Mouse (Mus musculus) stomach, embryonic 14.5 days (tissue): ENCODE results near the gene Smim20. TPM values are rescaled to one million over a fixed set of nuclear protein-coding genes. Genes with fewer than 3 reads are reported as not detected.

Experiments
- ATAC-seq: fragments of 200-750 bp; cut with Nextera tagmentation; 2 replicates; pipeline ENCODE4 v1.8.0; 2017; ENCODE audit warnings: low read depth, moderate TSS enrichment; ENCODE audit not compliant: insufficient number of reproducible peaks, insufficient read depth, low FRiP score
- H3K27ac ChIP-seq: fragments of 300-500 bp; sonication (generic); 2 replicates; pipeline ENCODE4 v1.5.1; 2014; ENCODE audit warnings: mild to moderate bottlenecking, low read length, moderate library complexity, mixed read lengths
- H3K27me3 ChIP-seq: fragments of 300-500 bp; sonication (generic); 2 replicates; pipeline ENCODE4 v1.6.1; 2014; ENCODE audit warnings: low read length, control low read depth, mixed read lengths; ENCODE audit not compliant: control insufficient read depth, insufficient read depth
- H3K36me3 ChIP-seq: fragments of 300-500 bp; sonication (generic); 2 replicates; pipeline ENCODE4 v1.6.1; 2014; ENCODE audit warnings: mild to moderate bottlenecking, control low read depth, low read length, moderate library complexity, mixed read lengths; ENCODE audit not compliant: control insufficient read depth, insufficient read depth
- H3K4me1 ChIP-seq: fragments of 300-500 bp; sonication (generic); 2 replicates; pipeline ENCODE4 v1.6.1; 2014; ENCODE audit warnings: low read length, control low read depth, mixed read lengths; ENCODE audit not compliant: control insufficient read depth, insufficient read depth
- H3K4me2 ChIP-seq: fragments of 300-500 bp; sonication (generic); replicated peaks from 2 replicates; pipeline ENCODE4 v1.6.1; 2014; ENCODE audit warnings: low read depth, low read length, control low read depth
- H3K4me3 ChIP-seq: fragments of 300-500 bp; sonication (generic); 2 replicates; pipeline ENCODE4 v1.5.1; 2014; ENCODE audit warnings: low read depth, low read length, control low read depth
- H3K9ac ChIP-seq: fragments of 300-500 bp; sonication (generic); replicated peaks from 2 replicates; pipeline ENCODE4 v1.6.1; 2014; ENCODE audit warnings: low read depth, mild to moderate bottlenecking, control low read depth, low read length, moderate library complexity, mixed read lengths
- H3K9me3 ChIP-seq: fragments of 300-500 bp; sonication (generic); 2 replicates; pipeline ENCODE4 v1.6.1; 2016; ENCODE audit warnings: low read depth, low read length, control low read depth; ENCODE audit not compliant: control insufficient read depth
- WGBS: fragments of 180-500 bp; shearing (Covaris S2); extraction: QIAGEN DNeasy Blood & Tissue Kit; methylation state at CpG from one replicate; pipeline ENCODE4 v1.1.7; 2014; 5-methylcytosine and 5-hydroxymethylcytosine counted together
- polyA plus RNA-seq: library from polyadenylated mRNA; unstranded; fragments of >200 nt; fragmentation: Nextera tagmentation; extraction: Ambion mirVana; gene quantifications from 2 replicates; pipeline ENCODE4 v1.2.1, GENCODE M21; 2014

The Smim20 gene
- polyA plus RNA-seq, 1 experiment from 2014 or later, result 93.6 TPM

DNA sequence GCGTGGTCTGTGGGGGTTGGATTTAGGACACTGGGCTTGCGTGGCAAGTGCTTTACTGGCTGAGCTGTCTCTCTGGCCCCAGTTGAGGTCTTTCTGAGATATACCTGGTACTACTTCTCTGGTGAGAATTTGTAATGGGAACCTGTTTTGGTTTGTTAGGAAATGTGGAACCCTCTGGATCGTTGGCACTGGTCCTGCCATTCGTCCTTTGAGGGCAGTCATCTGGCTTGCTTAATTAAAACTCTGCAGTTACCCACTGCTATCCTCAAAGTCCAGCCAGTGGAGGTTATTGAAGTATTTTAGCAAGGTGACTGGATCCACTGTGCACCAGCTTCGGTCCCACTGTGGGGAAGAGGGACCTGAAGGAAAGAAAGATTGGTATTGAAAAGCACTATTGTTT lies 2.9 kb downstream of the Smim20 start:
- ATAC-seq, result no peak
- H3K27ac ChIP-seq, result no peak overlapping the region
- 95% methylated on average over 5 of the region's 5 CpGs for WGBS
- H3K4me2 ChIP-seq, result no peak overlapping the region
- no peaks in the 10 kb centered on the region for H3K9me3 ChIP-seq
- no peaks in the 10 kb centered on the region for H3K27me3 ChIP-seq
- no peaks in the 10 kb centered on the region for H3K36me3 ChIP-seq
- peaks cover 14% of the 10 kb centered on the region for H3K4me1 ChIP-seq
- no peak overlapping the region for H3K9ac ChIP-seq
- no peak overlapping the region for H3K4me3 ChIP-seq

DNA sequence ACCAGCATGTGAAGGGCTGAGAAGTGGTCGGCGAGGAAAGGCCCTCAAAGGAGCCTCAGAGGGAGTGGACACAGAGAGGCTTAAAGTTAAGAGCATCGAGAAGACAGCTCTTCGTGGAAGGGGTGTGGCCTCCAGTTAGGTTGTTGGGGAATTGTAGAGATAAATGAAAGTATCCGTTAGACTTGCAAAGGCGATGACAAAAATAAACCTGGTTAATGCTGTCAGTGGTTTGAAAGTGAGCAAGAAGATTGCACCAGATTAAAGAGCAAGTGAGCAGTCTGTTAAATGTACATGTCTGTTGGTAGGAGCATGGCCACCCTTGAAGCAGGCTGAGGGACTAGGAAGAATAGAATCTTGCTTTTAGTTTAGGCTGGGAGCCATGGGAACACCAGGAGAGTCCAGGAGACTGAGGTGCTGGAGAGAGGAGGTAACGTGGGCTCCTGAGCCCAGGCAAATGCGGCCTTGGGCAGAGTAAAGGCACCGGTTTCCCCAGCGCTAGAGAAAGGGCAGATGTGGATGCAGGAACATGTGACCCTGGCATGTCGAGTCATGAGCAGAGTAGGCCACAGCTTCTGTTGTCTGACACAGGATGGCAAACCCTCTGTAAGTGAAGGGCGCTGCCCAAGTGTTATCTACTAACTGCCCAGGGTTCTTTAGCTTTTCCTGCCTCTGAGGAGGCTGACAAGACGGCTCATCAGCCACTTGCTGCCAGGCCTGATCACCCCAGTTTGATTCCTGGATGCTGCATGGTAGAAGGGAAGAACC lies 4.2 kb downstream of the Smim20 start:
- Histone ChIP-seq H3K9ac (no peak overlapping the region), H3K27ac (no peak overlapping the region), H3K4me1 (peaks cover 20% of the 10 kb centered on the region), H3K36me3 (no peaks in the 10 kb centered on the region), H3K4me3 (no peak overlapping the region), H3K27me3 (no peaks in the 10 kb centered on the region), H3K4me2 (no peak overlapping the region), H3K9me3 (no peaks in the 10 kb centered on the region)
- ATAC-seq, result no peak
- WGBS, result 87% methylated on average over 13 of the region's 13 CpGs

DNA sequence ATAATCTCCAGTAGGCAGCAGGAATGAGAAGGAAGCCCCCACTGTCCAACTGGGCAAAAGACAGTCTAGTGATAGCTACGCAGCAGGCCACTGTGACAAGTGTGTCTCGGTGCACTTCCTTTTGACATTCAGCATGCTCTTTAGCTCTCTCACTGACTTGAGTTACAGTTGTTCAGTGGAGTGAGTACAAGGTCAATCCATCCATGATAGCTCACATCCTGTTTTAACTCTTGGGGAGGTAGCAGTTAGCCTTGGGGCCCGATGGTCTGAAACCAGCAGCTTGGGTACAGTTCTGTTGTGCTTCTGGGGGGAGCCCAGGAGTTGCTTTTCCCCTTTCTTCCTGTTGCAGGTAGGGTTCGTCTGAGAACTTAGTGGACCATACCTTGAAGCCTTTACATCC lies 5.7 kb downstream of the Smim20 start:
- no peaks in the 10 kb centered on the region for H3K9me3 ChIP-seq
- no peak overlapping the region for H3K9ac ChIP-seq
- H3K4me1 ChIP-seq, result peaks cover 17% of the 10 kb centered on the region
- ATAC-seq, result no peak
- no peaks in the 10 kb centered on the region for H3K27me3 ChIP-seq
- no peak overlapping the region for H3K27ac ChIP-seq
- 92% methylated on average over 4 of the region's 4 CpGs for WGBS
- H3K4me2 ChIP-seq, result no peak overlapping the region
- H3K4me3 ChIP-seq, result no peak overlapping the region
- no peaks in the 10 kb centered on the region for H3K36me3 ChIP-seq

DNA sequence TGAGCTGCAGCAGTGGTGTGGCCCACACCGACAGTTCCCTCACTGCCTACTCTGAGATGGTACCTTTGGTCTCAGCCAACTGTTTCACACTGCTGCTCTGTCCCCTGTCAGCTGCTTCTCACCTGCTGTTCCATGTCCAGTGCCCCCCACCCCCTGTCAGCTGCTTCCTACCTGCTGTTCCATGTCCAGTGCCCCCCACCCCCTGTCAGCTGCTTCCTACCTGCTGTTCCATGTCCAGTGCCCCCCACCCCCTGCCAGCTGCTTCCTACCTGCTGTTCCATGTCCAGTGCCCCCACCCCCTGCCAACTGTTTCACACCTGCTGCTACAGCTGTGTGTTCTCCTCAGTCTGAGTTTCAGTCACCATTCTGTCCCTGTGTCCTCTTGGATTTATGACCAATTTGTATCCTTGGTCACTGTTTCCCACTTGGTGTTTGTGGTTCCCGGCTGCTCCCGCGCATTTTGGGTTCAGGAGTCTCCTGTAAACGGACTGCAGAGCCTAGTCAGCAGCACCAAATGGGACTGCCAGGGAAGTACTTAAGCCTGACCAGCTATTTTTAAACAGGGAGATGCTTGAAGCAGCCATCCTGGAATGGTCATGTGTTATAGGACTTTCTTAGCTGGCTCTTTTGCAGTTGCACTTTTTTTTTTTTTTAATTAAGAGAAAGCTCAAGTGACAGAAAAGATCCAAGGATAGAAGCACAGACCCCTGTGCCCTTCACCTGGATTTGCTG lies 7.0 kb downstream of the Smim20 start:
- Histone ChIP-seq H3K27ac (no peak overlapping the region), H3K9me3 (no peaks in the 10 kb centered on the region), H3K4me2 (no peak overlapping the region), H3K27me3 (no peaks in the 10 kb centered on the region), H3K4me1 (peaks cover 9% of the 10 kb centered on the region; the same call in 1 of the 2 replicates), H3K4me3 (no peak overlapping the region), H3K9ac (no peak overlapping the region), H3K36me3 (peaks cover 4% of the 10 kb centered on the region; the same call in 1 of the 2 replicates)
- WGBS, result 78% methylated on average over 5 of the region's 5 CpGs
- no peak for ATAC-seq

DNA sequence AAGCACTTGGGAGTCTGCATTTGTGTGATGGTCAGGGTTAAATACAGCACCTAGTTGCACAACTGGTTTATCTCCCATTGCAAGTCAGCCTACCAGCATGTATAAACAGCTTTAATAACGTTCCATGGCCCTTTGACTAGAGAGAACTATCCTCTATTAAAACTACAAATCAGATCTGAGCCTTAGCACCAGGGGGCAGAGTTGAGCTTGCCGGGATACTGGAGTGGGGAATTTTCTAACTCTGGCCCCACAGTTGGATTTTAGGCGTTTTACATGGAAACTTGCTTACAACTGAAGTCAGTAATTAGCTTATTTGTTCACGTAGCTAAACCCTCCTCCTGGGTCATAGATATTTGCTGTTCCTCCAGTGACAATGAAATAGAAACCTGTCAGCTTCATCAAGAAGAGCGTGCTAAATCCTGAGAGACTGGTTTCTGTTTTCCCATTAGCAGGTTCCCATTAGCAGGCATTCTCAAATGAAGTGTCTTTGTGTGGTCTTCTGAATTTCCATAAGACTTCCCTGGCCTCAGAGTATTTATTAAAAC lies 8.0 kb downstream of the Smim20 start:
- no peaks in the 10 kb centered on the region for H3K9me3 ChIP-seq
- ATAC-seq, result no peak
- no peaks in the 10 kb centered on the region for H3K27me3 ChIP-seq
- 43% methylated on average over 5 of the region's 5 CpGs for WGBS
- H3K27ac ChIP-seq, result no peak overlapping the region
- H3K4me2 ChIP-seq, result no peak overlapping the region
- H3K9ac ChIP-seq, result no peak overlapping the region
- peaks cover 9% of the 10 kb centered on the region; the same call in 1 of the 2 replicates for H3K4me1 ChIP-seq
- H3K36me3 ChIP-seq, result peaks cover 4% of the 10 kb centered on the region; the same call in 1 of the 2 replicates
- H3K4me3 ChIP-seq, result no peak overlapping the region

DNA sequence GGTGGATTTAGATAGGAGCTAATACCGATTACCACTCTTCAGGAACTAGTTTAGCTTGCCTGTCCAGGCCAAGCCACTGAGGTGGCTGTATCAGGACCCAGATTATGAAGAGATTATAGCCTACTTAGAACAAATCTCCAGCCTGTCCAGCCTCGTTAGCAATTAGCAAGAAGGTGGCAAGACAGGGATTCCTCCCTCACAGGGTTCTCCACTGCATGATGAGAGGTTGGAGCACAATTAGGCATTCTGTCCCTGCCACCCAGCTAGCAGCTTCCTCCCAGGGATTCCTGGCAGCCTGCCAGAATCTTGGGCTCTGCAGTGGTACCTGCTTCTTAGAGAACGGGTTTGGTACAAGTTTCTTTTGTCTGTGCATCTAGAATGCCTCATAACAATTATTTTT lies 8.5 kb downstream of the Smim20 start:
- H3K4me1 ChIP-seq, result peaks cover 9% of the 10 kb centered on the region; the same call in 1 of the 2 replicates
- H3K27me3 ChIP-seq, result no peaks in the 10 kb centered on the region
- no peak overlapping the region for H3K4me3 ChIP-seq
- H3K4me2 ChIP-seq, result no peak overlapping the region
- H3K27ac ChIP-seq, result no peak overlapping the region
- WGBS, result 57% methylated on average over 3 of the region's 3 CpGs
- H3K9me3 ChIP-seq, result no peaks in the 10 kb centered on the region
- H3K36me3 ChIP-seq, result peaks cover 4% of the 10 kb centered on the region; the same call in 1 of the 2 replicates
- ATAC-seq, result no peak
- no peak overlapping the region for H3K9ac ChIP-seq

DNA sequence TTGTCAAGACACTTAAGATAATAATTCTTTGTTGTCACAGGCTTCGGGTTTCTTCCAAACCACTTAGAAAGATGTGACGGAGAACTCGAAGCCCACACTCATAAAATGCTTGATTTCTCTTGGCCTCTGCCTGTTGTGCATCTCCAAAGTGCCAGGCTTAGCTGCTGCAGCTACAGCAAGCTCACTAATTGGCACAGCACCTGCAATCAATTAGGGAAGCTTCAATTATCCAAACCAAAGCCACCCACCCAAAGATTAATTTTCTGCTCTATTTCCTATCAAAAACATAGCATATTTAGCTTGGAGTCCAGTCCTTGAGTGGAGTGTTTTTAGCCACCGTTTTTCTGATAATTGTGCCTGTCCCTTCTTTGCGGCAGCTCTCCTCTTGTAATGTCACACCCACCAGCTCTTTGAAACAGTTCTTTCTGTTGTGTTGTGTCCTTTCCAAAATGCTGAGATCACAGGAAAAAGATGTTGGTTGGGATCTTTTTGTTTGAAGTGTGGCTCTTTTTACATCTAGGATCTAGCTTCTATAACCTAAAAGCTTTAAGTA lies 9.7 kb downstream of the Smim20 start:
- H3K27me3 ChIP-seq, result no peaks in the 10 kb centered on the region
- peaks cover 4% of the 10 kb centered on the region; the same call in 1 of the 2 replicates for H3K36me3 ChIP-seq
- H3K27ac ChIP-seq, result no peak overlapping the region
- no peaks in the 10 kb centered on the region for H3K9me3 ChIP-seq
- peaks cover 9% of the 10 kb centered on the region; the same call in 1 of the 2 replicates for H3K4me1 ChIP-seq
- H3K4me3 ChIP-seq, result no peak overlapping the region
- 61% methylated on average over 5 of the region's 5 CpGs for WGBS
- no peak overlapping the region for H3K4me2 ChIP-seq
- no peak for ATAC-seq
- H3K9ac ChIP-seq, result no peak overlapping the region

DNA sequence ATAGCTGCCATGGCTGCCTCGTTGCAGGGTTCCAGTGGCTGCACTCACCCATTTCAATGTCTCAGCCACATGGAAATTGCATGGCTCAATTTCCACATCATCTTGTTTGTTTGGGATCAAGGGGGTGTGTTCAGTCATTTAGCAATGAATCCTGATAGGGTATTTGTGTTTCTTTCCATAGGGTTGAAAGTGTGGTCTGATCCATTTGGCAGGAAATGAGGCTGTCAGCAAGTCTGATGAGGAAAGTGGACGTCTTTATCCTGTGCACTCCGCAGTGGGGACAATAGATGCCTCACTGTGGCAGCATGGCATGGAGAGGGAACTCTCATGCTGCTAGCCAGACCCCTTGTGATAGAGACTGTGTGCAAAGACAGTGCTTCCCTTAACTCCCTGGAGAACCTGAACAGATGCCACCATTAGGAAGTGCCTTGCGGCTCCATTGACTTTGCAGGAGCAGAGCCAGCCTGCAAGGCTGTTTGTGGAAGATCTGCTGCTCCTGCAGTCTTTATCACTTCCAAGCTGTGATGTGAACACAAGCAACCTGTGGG lies 10.9 kb downstream of the Smim20 start:
- no peak overlapping the region for H3K4me2 ChIP-seq
- no peak for ATAC-seq
- H3K4me1 ChIP-seq, result peaks cover 9% of the 10 kb centered on the region; the same call in 1 of the 2 replicates
- H3K27me3 ChIP-seq, result no peaks in the 10 kb centered on the region
- H3K4me3 ChIP-seq, result no peak overlapping the region
- no peak overlapping the region for H3K27ac ChIP-seq
- WGBS, result 76% methylated on average over 4 of the region's 4 CpGs
- H3K9ac ChIP-seq, result no peak overlapping the region
- H3K36me3 ChIP-seq, result peaks cover 4% of the 10 kb centered on the region; the same call in 1 of the 2 replicates
- H3K9me3 ChIP-seq, result no peaks in the 10 kb centered on the region
